Mouse (Mus musculus) layer of hippocampus, adult 6 months (tissue): ENCODE data around the gene Stx1a. TPM values are rescaled to one million over a fixed set of nuclear protein-coding genes. Genes with fewer than 3 reads are reported as not detected.

Experiments used
- long read RNA-seq, 2 experiments: library from polyadenylated mRNA; unstranded; transcript quantifications; one replicate each; pipeline ENCODE4 v2.0.0; 2019 to 2020
- polyA plus RNA-seq: library from polyadenylated mRNA; unstranded; fragments of <200 nt; fragmentation: Nextera tagmentation; gene quantifications from 2 replicates; pipeline ENCODE4 v1.2.3, GENCODE M21; 2021

Stx1a gene
- 77.2 and 94.5 TPM in 2 replicates for polyA plus RNA-seq
- long read RNA-seq, experiment 1, transcript Stx1a-201 (10 exons, 2,162 nt): major isoform, 187 of 232 reads
- long read RNA-seq, experiment 1, partial matches to known transcripts: 39 of 232 reads
- long read RNA-seq, experiment 1, other reads (novel, unspliced or antisense): 6 of 232 reads
- long read RNA-seq, experiment 2, transcript Stx1a-204 (10 exons, 2,167 nt): minor isoform, 6 of 703 reads
- long read RNA-seq, experiment 2, transcript Stx1a-201 (10 exons, 2,162 nt): major isoform, 632 of 703 reads
- long read RNA-seq, experiment 2, partial matches to known transcripts: 35 of 703 reads
- long read RNA-seq, experiment 2, other reads (novel, unspliced or antisense): 30 of 703 reads

DNA sequence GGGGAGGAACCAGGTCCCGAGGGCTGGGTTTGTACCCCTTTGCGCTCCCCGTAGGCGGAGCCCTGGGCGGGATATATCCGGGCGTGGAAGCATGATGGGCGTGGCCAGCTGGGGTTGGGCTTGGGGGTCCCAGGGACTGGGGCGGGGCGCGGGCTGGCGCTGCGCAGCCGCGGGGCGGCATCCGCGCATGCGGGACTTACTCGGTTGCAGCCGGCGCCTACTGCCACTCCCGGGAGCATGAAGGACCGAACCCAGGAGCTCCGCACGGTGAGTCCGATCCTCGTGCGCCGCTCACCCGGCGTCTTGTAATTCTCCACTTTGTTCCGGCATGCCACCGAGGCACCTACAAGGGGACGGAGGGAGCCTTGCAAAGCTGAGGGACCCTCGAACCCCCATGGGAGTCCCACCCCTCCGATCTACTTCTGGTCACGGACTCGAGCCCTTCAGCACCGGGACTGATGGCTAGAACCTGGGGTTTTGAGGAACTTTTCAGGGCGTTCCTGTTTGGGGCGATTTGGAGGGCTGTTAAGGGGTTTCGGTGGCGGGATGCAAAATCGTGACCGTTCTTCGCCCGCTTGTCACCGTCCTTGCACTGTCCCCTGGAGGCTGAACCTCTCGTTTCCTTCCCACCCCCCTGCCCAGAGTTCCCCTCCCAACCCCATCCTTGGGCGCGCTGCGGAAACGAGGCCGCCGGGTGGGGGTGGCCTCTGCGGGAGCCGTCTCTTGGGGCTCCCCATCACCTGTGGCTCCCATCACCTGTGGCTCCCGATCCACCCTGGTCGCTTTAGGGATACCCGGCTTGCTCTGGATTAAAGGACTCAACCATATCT is at the start of gene Stx1a:
Gene Stx1a (plus strand): TSS at position 139 of the 830 bp plus-strand sequence.

DNA sequence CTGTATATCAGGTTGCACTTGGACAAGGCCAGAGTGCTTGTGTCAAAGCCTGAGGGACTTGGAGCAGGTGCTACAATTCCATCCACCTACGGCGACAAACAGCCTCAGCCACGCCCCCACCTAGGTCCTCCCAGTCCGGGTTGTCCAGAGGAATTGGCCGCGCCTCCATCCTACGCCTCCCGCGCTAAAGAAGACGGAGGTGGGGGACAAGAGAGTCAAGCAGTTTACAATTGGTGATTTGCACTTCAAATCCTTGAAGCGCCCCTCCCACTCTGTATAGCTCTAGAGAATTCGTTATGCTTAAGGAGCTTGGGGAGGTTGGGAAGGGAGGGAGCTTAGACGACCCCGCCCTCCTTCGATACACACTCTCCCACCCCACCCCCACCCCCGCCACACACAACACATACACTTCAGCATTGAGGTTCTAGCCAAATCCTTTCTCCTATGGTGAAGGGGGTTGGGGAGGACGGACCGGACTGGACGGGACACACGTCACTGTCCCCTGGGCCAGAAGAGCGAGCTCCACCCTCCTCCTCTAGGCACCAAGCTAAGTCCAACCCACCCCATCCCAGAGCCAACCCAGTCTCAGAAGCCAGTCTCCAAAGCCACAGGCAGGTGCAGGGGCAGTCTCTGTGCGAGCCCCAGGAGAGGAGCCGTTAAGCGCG is 37.5 kb upstream of the Stx1a start, which contains the start of gene Cldn3:
Gene Cldn3 (plus strand): TSS at position 582 of the 665 bp plus-strand sequence.

DNA sequence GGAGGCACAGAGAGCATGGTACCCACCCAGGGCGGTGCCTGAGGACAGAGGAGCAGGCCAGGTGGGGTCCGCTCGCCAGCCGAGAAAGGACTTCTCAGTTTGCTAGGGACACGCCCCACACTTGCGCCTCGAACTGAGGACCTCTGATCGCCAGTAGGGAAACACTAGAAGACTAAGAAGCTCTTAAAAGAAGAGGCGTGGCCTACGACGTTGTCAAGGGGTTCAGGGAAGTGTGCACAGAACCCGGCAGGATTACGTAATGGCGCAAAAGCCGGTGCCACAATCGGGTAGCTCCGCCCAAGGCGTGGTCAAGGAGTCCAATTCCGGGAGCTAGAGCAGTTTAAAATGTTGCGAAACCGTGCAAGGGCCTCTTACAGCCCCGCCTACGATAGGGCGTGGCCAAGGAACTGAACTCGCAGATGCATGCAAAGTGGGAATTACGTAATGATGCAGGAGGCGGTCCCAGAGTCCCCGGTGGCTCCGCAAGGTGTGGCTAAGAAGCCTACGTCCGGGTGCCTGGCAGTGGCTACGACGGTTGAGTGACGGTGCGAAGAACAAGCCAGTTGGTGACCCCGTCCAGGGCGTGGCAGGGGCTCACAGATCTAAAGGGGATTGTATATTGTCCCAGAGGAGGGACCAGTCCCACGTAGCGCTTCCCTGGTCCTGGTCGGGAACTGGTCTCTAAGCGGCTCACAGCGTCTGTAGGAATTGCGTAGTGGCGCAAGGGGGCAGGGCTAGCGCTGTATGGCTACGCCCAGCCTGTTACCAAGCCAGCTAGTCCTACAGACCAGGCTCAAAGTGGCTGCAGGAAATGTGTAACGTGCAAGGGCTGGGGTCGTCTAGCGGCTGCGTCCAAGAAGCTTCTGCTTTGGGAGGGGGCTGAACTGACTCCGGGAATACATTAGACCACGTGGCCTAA is 14.4 kb upstream of the Stx1a start, which contains the start of gene Abhd11:
Gene Abhd11 (plus strand): TSS at position 482 of the 919 bp plus-strand sequence.

DNA sequence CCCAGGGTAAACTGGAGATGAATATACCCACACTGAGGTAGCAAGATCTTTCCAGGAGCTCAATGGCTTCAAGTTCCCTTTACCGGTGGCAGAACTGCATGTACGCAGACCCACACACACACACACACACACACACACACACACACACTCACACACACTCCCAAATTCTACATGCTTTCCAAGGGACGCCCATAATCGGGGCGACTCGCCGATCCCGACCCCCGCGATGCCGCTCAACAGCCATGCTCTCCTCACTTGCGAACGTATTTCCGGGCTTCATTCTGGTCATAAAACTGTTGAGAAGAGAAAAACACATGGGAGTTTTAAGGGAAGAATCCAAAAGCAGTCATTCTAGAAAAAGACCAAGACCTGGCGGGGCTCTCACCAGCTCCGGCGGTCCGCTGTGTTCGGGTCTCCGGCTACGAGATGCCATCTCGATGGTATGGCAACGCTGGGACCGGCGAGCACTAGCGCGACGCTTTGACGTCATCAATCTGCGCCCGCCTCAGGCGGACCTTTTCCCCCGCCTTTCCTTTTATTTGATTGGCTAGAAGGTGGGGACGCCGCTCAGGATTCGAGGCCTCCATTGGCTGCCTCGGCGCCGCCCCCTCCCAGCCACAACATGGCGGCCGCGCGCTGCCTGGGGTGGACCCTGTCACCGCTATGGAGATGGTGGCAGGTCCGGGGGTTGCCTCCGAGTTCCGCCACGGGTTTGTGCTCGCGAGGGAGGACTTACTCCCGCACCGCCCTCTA is 40.5 kb downstream of the Stx1a start, which contains the start of gene Dnajc30:
Gene Dnajc30 (plus strand): TSS at position 574 of the 753 bp plus-strand sequence.

DNA sequence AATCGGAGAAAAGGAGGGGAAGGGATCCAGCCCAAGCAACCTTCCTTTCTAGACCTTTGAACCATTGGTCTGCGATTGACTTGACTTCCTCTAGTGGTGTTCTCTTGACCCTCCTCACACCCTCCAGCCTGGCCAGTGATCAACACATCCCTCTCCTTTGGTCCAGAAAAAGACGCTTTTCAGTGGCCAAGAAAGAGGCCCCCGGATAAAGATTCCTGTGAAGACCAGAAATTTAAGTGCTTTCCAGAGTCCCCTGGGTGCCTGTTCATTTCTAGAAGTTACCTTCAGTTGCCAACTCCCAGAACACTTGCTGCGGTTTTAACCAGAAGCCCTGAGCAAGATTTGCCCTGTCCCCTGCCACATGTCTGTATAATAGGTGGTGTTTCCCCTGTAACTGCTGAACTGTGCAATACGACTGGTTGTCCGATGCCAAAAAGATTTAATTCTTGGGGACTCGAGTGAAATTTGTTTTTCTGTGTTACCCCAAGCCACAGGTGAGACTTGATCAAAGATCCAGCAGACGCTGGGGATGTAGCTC is 41.7 kb downstream of the Stx1a start, which contains the start of gene Bud23:
Gene Bud23 (minus strand): TSS at position 51 of the 538 bp plus-strand sequence.

DNA sequence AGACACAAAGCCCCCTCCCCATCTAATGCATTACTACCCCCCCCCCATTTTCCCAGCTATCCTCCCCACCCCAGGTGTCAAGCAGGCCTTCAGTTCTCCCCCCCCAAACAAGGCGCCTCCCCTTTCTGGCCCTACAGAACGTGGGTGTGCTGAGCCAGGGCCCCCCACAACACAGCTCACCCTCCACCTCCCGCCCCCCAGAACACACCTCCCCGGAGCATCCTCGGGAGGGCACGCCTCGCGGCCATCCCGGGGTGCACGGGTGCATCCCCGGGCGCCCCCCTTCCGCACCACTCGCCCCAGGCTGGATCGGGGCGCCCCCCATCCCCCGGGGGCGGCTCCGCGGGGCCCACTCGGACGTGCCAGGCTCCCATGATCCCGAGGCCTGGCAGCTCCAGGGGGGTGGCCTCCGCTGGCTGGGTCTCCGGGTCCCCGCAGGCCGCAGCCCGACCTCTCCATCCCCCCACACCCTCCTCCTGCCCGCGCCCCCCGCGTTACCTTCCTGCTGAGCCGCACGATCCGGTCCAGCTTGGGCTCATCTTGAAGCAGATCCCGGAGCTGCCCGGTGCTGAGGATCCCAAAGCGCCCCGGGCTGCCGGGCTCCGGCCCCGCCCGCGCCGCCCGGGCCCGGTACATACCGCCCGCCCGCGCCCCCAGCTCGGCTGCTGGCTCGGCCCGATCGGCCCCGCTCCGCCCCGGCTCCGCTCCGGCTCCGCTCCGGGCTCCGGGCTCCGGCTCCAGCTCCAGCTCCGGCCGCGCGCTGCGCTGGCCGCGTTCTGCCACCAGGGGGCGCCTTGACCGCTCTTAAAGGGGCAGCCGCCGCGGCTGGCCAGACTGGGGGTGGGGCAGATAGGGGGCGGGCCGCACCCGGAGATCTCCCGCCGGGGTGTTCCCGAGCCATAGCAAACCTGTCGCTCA is 54.5 kb downstream of the Stx1a start, which contains the start of gene Vps37d:
Gene Vps37d (minus strand): TSS at position 703 of the 918 bp plus-strand sequence.

DNA sequence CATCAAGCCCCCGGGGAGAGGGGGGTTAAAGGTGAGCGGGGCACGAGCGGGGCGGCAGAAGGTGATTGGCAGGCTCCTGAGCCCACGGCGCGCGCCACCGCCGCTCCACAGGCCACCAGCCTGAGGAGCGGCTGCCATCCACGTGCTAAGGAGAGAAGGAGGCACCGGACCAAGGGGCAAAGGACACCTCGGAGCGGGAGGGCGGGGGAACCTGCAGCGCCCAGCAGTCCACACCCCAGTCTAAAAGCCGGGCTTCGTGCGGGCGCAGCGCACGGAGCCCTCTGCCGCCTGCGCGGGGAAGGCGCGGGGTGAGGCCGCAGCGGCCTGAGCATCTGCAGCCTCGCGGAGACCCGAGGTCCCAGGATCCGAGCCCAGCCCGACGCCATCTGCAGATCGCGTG is 66.4 kb downstream of the Stx1a start, which contains the start of gene Mlxipl:
Gene Mlxipl (plus strand): TSS at position 238 of the 400 bp plus-strand sequence.

Other genes starting within 250 kb of the Stx1a start
- not detected in 2 replicates for gene Tmem270, start 116.7 kb upstream of the Stx1a start, polyA plus RNA-seq
- not detected in 2 replicates for gene Cldn13, start 108.0 kb upstream of the Stx1a start, polyA plus RNA-seq
- gene Mettl27, start 91.1 kb upstream of the Stx1a start, polyA plus RNA-seq: 6.6 and 7.0 TPM in 2 replicates
- gene Cldn4, start 76.5 kb upstream of the Stx1a start, polyA plus RNA-seq: not detected in 2 replicates
- gene Cldn3, start 37.3 kb upstream of the Stx1a start, polyA plus RNA-seq: 1.6 and 5.9 TPM in 2 replicates
- 42.2 and 48.0 TPM in 2 replicates for gene Abhd11, start 14.3 kb upstream of the Stx1a start, polyA plus RNA-seq
- gene Dnajc30, start 40.7 kb downstream of the Stx1a start, polyA plus RNA-seq: 71.9 and 91.8 TPM in 2 replicates
- 47.5 and 49.2 TPM in 2 replicates for gene Bud23, start 41.5 kb downstream of the Stx1a start, polyA plus RNA-seq
- gene Vps37d, start 54.8 kb downstream of the Stx1a start, polyA plus RNA-seq: 2.4 and 3.7 TPM in 2 replicates
- gene Mlxipl, start 66.4 kb downstream of the Stx1a start, polyA plus RNA-seq: 0.26 and 0.29 TPM in 2 replicates
- 17.6 and 17.9 TPM in 2 replicates for gene Tbl2, start 126.2 kb downstream of the Stx1a start, polyA plus RNA-seq
- gene Bcl7b, start 144.8 kb downstream of the Stx1a start, polyA plus RNA-seq: 78.1 and 83.6 TPM in 2 replicates
- 10.4 and 12.0 TPM in 2 replicates for gene Baz1b, start 163.8 kb downstream of the Stx1a start, polyA plus RNA-seq
- 4.5 and 8.4 TPM in 2 replicates for gene Fzd9, start 227.7 kb downstream of the Stx1a start, polyA plus RNA-seq